Mouse (Mus musculus): ENCODE measurements around the gene Map3k1. TPM values are rescaled to one million over a fixed set of nuclear protein-coding genes. Genes with fewer than 3 reads are reported as not detected.

The Map3k1 gene
- polyA plus RNA-seq, 1 experiment from 2014 or later, result 30.3 TPM

- Histone ChIP-seq H3K9ac (ENCODE audit: low read depth, low read length) (no peak overlapping the region), H3K4me2 (ENCODE audit: low read length) (no peak overlapping the region), H3K27ac (no peak overlapping the region), H3K9me3 (replicated peaks; ENCODE audit: low read length) (no peaks in the 10 kb centered on the region), H3K4me3 (replicated peaks; ENCODE audit: low read depth, low read length) (no peak overlapping the region), H3K4me1 (replicated peaks; ENCODE audit: insufficient read depth, low read length) (no peaks in the 10 kb centered on the region), H3K36me3 (ENCODE audit: insufficient read depth, low read length) (peaks cover 89% of the 10 kb centered on the region), H3K27me3 (ENCODE audit: insufficient read depth, low read length) (no peaks in the 10 kb centered on the region)
- ATAC-seq (replicated peaks; ENCODE audit: low FRiP score, low read depth), result no peak
- no peak for TF ChIP-seq CTCF (IDR thresholded peaks at IDR 0.05; ENCODE audit: low read depth)
- WGBS, result 97% methylated on average over 15 of the region's 15 CpGs
- DNase-seq (ENCODE audit: low spot score), result no peak
Observed at GRCm38 (mm10) chr13:111755937-111756336, 52.9 kb downstream of the Map3k1 start.

DNA sequence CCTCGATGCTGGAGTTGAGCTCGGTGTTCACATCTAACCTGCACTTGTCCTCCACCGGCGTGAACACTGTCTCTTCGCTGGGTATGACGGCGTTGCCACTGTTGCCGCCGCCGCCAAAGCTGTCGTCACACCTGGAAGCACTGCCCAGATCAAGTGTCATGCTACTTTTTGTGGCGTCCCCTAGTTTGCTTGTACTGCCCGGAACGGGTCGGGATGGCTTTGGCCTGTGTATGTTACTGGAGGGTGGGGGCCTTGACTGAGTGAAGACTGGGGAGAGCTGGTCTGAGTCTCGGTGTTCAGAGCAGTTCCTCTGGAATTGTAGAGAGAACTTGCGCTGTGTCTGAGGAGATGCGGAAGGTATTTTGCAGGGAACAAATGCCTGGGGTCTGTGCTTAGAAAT lies 53.4 kb downstream of the Map3k1 start:
- H3K27ac ChIP-seq, result no peak overlapping the region
- no peak for DNase-seq (ENCODE audit: low spot score)
- H3K36me3 ChIP-seq (ENCODE audit: insufficient read depth, low read length), result peaks cover 89% of the 10 kb centered on the region
- H3K9me3 ChIP-seq (replicated peaks; ENCODE audit: low read length), result no peaks in the 10 kb centered on the region
- H3K4me2 ChIP-seq (ENCODE audit: low read length), result no peak overlapping the region
- no peaks in the 10 kb centered on the region for H3K4me1 ChIP-seq (replicated peaks; ENCODE audit: insufficient read depth, low read length)
- no peak for ATAC-seq (replicated peaks; ENCODE audit: low FRiP score, low read depth)
- WGBS, result 98% methylated on average over 18 of the region's 18 CpGs
- H3K4me3 ChIP-seq (replicated peaks; ENCODE audit: low read depth, low read length), result no peak overlapping the region
- no peak overlapping the region for H3K9ac ChIP-seq (ENCODE audit: low read depth, low read length)
- no peak for TF ChIP-seq CTCF (IDR thresholded peaks at IDR 0.05; ENCODE audit: low read depth)
- H3K27me3 ChIP-seq (ENCODE audit: insufficient read depth, low read length), result no peaks in the 10 kb centered on the region

DNA sequence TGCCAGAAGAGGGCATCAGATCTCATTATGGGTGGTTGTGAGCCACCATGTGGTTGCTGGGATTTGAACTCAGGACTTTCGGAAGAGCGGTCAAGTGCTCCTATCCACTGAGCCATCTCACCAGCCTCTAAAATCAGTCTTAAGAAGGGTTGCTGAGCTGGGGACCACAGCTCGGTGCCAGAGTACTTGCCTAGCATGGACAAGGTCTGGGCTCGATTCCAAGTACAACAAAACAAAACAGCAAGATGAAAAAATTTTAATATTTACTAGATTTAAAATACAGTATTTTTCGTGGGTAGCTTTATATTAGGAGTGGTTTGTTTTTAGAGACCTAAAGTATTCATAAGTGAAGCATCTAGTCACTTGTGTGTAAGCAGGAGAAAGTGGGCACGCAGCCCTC lies 55.5 kb downstream of the Map3k1 start:
- no peak overlapping the region for H3K4me3 ChIP-seq (replicated peaks; ENCODE audit: low read depth, low read length)
- WGBS, result 83% methylated on average over 6 of the region's 6 CpGs
- no peak for TF ChIP-seq CTCF (IDR thresholded peaks at IDR 0.05; ENCODE audit: low read depth)

DNA sequence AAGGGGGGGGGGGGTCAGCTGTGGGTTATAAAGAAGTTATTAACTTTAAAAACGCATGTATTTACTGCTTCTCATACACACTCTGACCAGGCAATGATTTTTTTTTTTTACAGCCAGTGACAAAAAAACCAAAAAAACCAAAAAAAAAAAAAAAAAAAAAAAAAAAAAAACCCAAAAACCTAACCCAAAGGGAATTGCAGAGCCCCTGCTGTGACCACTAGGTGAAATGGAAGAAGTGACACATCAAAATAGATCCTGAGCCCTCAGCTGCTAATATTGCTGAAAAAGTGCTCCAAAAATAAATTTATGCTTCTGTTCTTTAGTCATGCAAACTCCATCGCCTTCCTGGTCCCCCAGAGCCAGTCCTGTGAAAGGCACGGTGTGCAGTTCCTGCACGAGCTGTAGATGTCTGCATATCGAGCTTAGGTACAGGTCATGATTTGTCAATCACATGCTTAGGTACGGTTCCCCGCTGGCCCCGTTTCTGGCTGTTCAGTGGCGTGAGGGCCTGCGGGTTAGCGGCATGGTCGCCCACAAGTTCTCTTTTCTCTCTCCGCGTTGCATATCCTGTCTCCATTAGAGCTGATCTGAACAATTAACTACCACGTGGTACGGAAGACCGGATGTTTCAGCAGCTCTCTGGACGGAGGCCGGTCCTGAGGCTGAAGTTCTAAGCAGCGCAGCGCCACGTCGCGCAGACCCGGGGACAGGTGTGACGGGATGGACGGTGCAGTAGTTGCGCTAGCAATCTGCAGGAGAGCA lies 60.3 kb downstream of the Map3k1 start:
- TF ChIP-seq CTCF (IDR thresholded peaks at IDR 0.05; ENCODE audit: low read depth), result no peak
- H3K36me3 ChIP-seq (ENCODE audit: insufficient read depth, low read length), result peaks cover 53% of the 10 kb centered on the region
- no peaks in the 10 kb centered on the region for H3K4me1 ChIP-seq (replicated peaks; ENCODE audit: insufficient read depth, low read length)
- no peaks in the 10 kb centered on the region for H3K9me3 ChIP-seq (replicated peaks; ENCODE audit: low read length)
- H3K4me3 ChIP-seq (replicated peaks; ENCODE audit: low read depth, low read length), result no peak overlapping the region
- no peak overlapping the region for H3K4me2 ChIP-seq (ENCODE audit: low read length)
- H3K27ac ChIP-seq, result no peak overlapping the region
- ATAC-seq (replicated peaks; ENCODE audit: low FRiP score, low read depth) (no peak), DNase-seq (ENCODE audit: low spot score) (no peak)
- 90% methylated on average over 28 of the region's 28 CpGs for WGBS
- no peaks in the 10 kb centered on the region for H3K27me3 ChIP-seq (ENCODE audit: insufficient read depth, low read length)
- no peak overlapping the region for H3K9ac ChIP-seq (ENCODE audit: low read depth, low read length)

More for the DNA sequence above, 55.5 kb downstream of the Map3k1 start:
- no peaks in the 10 kb centered on the region for H3K27me3 ChIP-seq (ENCODE audit: insufficient read depth, low read length)
- H3K9ac ChIP-seq (ENCODE audit: low read depth, low read length), result no peak overlapping the region
- H3K9me3 ChIP-seq (replicated peaks; ENCODE audit: low read length), result no peaks in the 10 kb centered on the region
- no peak overlapping the region for H3K27ac ChIP-seq
- H3K4me1 ChIP-seq (replicated peaks; ENCODE audit: insufficient read depth, low read length), result no peaks in the 10 kb centered on the region
- DNase-seq (ENCODE audit: low spot score), result no peak
- peaks cover 92% of the 10 kb centered on the region for H3K36me3 ChIP-seq (ENCODE audit: insufficient read depth, low read length)
- H3K4me2 ChIP-seq (ENCODE audit: low read length), result no peak overlapping the region
- ATAC-seq (replicated peaks; ENCODE audit: low FRiP score, low read depth), result no peak

DNA sequence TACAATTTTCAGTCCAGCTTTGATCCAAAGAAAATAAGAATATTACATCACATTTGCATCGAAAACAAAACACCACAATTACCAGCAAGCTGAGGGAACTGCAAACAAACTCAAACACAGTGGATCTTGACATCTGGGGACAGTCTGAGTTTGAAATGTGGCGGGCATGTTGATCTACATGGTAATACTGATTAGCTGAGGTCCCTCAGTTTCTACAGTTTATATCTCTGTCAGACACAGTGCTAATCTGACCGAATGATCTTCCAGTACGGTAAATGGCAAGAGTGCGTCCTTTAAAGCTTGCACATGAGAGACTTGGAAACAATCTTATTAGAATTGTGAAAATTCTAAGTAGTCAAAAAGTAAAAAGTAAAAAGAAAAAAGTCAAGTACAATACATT lies 62.0 kb downstream of the Map3k1 start:
- H3K36me3 ChIP-seq (ENCODE audit: insufficient read depth, low read length), result peaks cover 38% of the 10 kb centered on the region
- DNase-seq (ENCODE audit: low spot score) (no peak), ATAC-seq (replicated peaks; ENCODE audit: low FRiP score, low read depth) (no peak)
- no peak overlapping the region for H3K4me3 ChIP-seq (replicated peaks; ENCODE audit: low read depth, low read length)
- no peak overlapping the region for H3K9ac ChIP-seq (ENCODE audit: low read depth, low read length)
- WGBS, result 95% methylated on average over 5 of the region's 5 CpGs
- H3K27me3 ChIP-seq (ENCODE audit: insufficient read depth, low read length), result no peaks in the 10 kb centered on the region
- TF ChIP-seq CTCF (IDR thresholded peaks at IDR 0.05; ENCODE audit: low read depth), result no peak
- no peaks in the 10 kb centered on the region for H3K4me1 ChIP-seq (replicated peaks; ENCODE audit: insufficient read depth, low read length)
- H3K9me3 ChIP-seq (replicated peaks; ENCODE audit: low read length), result no peaks in the 10 kb centered on the region
- no peak overlapping the region for H3K27ac ChIP-seq
- no peak overlapping the region for H3K4me2 ChIP-seq (ENCODE audit: low read length)

DNA sequence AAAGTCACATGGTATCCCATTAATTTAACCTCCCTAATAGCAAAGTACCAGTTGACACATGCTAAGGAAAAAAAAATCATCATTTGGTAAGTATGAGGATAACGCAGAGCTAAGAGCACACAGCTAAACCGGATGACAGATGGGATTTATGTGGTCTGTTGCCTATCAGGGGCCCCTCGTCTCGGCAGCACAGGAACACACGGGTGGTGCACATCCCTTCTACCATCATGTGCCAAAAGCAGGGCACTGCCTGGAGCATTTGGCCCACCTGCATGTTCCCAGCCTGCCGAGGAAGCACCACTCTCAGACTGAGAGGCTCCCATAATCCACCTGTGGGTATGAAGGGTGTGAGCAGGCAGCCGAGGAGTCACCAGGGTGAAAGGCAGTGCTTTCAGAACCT lies 63.6 kb downstream of the Map3k1 start:
- no peaks in the 10 kb centered on the region for H3K4me1 ChIP-seq (replicated peaks; ENCODE audit: insufficient read depth, low read length)
- no peaks in the 10 kb centered on the region for H3K27me3 ChIP-seq (ENCODE audit: insufficient read depth, low read length)
- H3K36me3 ChIP-seq (ENCODE audit: insufficient read depth, low read length), result peaks cover 23% of the 10 kb centered on the region
- DNase-seq (ENCODE audit: low spot score) (no peak), ATAC-seq (replicated peaks; ENCODE audit: low FRiP score, low read depth) (0 out of 2 replicates have a peak, but pooled peaks have one; percentile 36)
- no peak overlapping the region for H3K4me3 ChIP-seq (replicated peaks; ENCODE audit: low read depth, low read length)
- H3K9ac ChIP-seq (ENCODE audit: low read depth, low read length), result no peak overlapping the region
- 58% methylated on average over 7 of the region's 7 CpGs for WGBS
- H3K4me2 ChIP-seq (ENCODE audit: low read length), result no peak overlapping the region
- no peak for TF ChIP-seq CTCF (IDR thresholded peaks at IDR 0.05; ENCODE audit: low read depth)
- H3K27ac ChIP-seq, result no peak overlapping the region
- no peaks in the 10 kb centered on the region for H3K9me3 ChIP-seq (replicated peaks; ENCODE audit: low read length)
